Mouse (Mus musculus): ENCODE data around the gene Slc9b2. TPM values are rescaled to one million over a fixed set of nuclear protein-coding genes. Genes with fewer than 3 reads are reported as not detected.

Slc9b2 gene
- polyA plus RNA-seq, 1 experiment from 2014 or later = 2.8 TPM

- H3K4me3 ChIP-seq = no peak overlapping the region
- 90% methylated on average over 9 of the region's 9 CpGs for WGBS
- no peaks in the 10 kb centered on the region for H3K27me3 ChIP-seq (ENCODE audit: low read depth, poor library complexity, severe bottlenecking)
These were observed 8.4 kb downstream of the Slc9b2 start for GRCm38 (mm10) chr3:135315720-135316425.

GRCm38 (mm10) chr3:135318331-135318730, 10.8 kb downstream of the Slc9b2 start:
- peak; percentile 6 for DNase-seq (ENCODE audit: low spot score)
- H3K36me3 ChIP-seq = no peaks in the 10 kb centered on the region
- H3K27ac ChIP-seq (replicated peaks) = no peak overlapping the region
- H3K27me3 ChIP-seq (ENCODE audit: low read depth, poor library complexity, severe bottlenecking) = no peaks in the 10 kb centered on the region
- H3K4me3 ChIP-seq = no peak overlapping the region
- WGBS = 91% methylated on average over 11 of the region's 11 CpGs
- peaks cover 5% of the 10 kb centered on the region; the same call in 1 of the 2 replicates for H3K4me1 ChIP-seq
- H3K9me3 ChIP-seq (replicated peaks) = 0 out of 2 replicates have a peak, but pooled peaks cover 7% of the 10 kb centered on the region

More at GRCm38 (mm10) chr3:135315720-135316425, 8.4 kb downstream of the Slc9b2 start:
- Histone ChIP-seq H3K4me1 (peaks cover 11% of the 10 kb centered on the region), H3K36me3 (no peaks in the 10 kb centered on the region), H3K27ac (replicated peaks) (no peak overlapping the region), H3K9me3 (replicated peaks) (0 out of 2 replicates have a peak, but pooled peaks cover 7% of the 10 kb centered on the region)
- no peak for DNase-seq (ENCODE audit: low spot score)

- no peaks in the 10 kb centered on the region for H3K27me3 ChIP-seq (ENCODE audit: low read depth, poor library complexity, severe bottlenecking)
- H3K4me1 ChIP-seq = peaks cover 8% of the 10 kb centered on the region
- no peaks in the 10 kb centered on the region for H3K36me3 ChIP-seq
- WGBS = 57% methylated on average over 6 of the region's 6 CpGs
- H3K4me3 ChIP-seq = no peak overlapping the region
- DNase-seq (ENCODE audit: low spot score) = peak; percentile 10
- H3K27ac ChIP-seq (replicated peaks) = no peak overlapping the region
- no peaks in the 10 kb centered on the region for H3K9me3 ChIP-seq (replicated peaks)
These were observed 16.9 kb downstream of the Slc9b2 start for GRCm38 (mm10) chr3:135324354-135324753.

- Histone ChIP-seq H3K4me1 (peaks cover 8% of the 10 kb centered on the region), H3K4me3 (no peak overlapping the region), H3K36me3 (no peaks in the 10 kb centered on the region), H3K9me3 (replicated peaks) (no peaks in the 10 kb centered on the region), H3K27ac (replicated peaks) (no peak overlapping the region), H3K27me3 (ENCODE audit: low read depth, poor library complexity, severe bottlenecking) (no peaks in the 10 kb centered on the region)
- no peak for DNase-seq (ENCODE audit: low spot score)
- 84% methylated on average over 6 of the region's 6 CpGs for WGBS
These were observed 19.7 kb downstream of the Slc9b2 start for GRCm38 (mm10) chr3:135327176-135327575.

DNA sequence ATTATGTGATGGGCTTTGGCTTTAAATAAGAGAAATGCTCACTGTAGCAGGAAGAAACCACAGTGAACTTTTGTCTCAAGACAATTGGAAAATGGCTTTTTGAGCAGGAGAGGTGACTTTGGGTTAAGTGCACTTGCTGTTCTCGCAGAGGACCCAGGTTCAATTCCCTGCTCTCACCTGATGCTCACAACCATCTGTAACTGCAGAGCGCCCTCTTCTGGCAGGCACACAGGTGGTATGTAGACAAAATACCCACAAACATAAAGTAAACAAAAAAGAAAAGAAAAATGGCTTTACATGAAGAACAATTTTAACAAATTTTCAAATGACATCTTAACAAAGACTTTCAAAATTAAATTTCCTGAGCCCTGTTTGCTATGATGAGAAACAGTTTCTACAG, 20.1 kb downstream of the Slc9b2 start:
- no peak overlapping the region for H3K4me3 ChIP-seq
- DNase-seq (ENCODE audit: low spot score) = no peak
- H3K27ac ChIP-seq (replicated peaks) = no peak overlapping the region
- no peaks in the 10 kb centered on the region for H3K9me3 ChIP-seq (replicated peaks)
- H3K36me3 ChIP-seq = no peaks in the 10 kb centered on the region
- no peaks in the 10 kb centered on the region for H3K27me3 ChIP-seq (ENCODE audit: low read depth, poor library complexity, severe bottlenecking)
- 67% methylated on average over 2 of the region's 2 CpGs for WGBS
- H3K4me1 ChIP-seq = peaks cover 12% of the 10 kb centered on the region

GRCm38 (mm10) chr3:135328560-135328959, 21.1 kb downstream of the Slc9b2 start:
- 47% methylated on average over 3 of the region's 3 CpGs for WGBS
- Histone ChIP-seq H3K36me3 (no peaks in the 10 kb centered on the region), H3K4me3 (no peak overlapping the region), H3K4me1 (peaks cover 15% of the 10 kb centered on the region), H3K27ac (replicated peaks) (no peak overlapping the region), H3K27me3 (ENCODE audit: low read depth, poor library complexity, severe bottlenecking) (no peaks in the 10 kb centered on the region), H3K9me3 (replicated peaks) (no peaks in the 10 kb centered on the region)
- DNase-seq (ENCODE audit: low spot score) = peak; percentile 56

GRCm38 (mm10) chr3:135332691-135333090, 25.2 kb downstream of the Slc9b2 start:
- Histone ChIP-seq H3K27ac (replicated peaks) (no peak overlapping the region), H3K4me3 (no peak overlapping the region), H3K27me3 (ENCODE audit: low read depth, poor library complexity, severe bottlenecking) (no peaks in the 10 kb centered on the region), H3K9me3 (replicated peaks) (no peaks in the 10 kb centered on the region), H3K36me3 (no peaks in the 10 kb centered on the region), H3K4me1 (peaks cover 7% of the 10 kb centered on the region)
- DNase-seq (ENCODE audit: low spot score) = no peak

DNA sequence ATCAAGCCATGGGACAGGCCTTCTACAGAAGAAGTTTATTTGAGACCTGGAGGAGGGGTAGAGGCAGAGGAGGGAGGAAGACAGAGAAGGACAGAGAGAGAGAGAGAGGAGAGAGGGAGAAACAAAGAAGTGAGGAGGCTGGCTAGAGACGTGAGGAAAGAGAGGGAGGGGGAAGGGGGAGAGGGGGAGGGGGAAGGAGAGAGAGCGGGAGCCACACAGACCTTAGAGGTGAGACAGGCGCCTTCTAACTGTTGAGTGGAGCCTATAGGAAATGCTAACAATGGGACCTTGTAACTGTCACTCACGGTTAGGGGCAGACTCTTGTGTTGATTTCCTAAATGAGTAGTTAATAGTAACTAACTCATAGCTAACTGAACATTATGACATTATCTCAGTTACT, 26.3 kb downstream of the Slc9b2 start:
- Histone ChIP-seq H3K9me3 (replicated peaks) (no peaks in the 10 kb centered on the region), H3K4me1 (peaks cover 7% of the 10 kb centered on the region), H3K4me3 (no peak overlapping the region), H3K27ac (replicated peaks) (0 out of 2 replicates have a peak overlapping the region, but pooled peaks have one; percentile 49), H3K36me3 (no peaks in the 10 kb centered on the region), H3K27me3 (ENCODE audit: low read depth, poor library complexity, severe bottlenecking) (no peaks in the 10 kb centered on the region)
- no peak for DNase-seq (ENCODE audit: low spot score)
- WGBS = 41% methylated on average over 4 of the region's 4 CpGs

- DNase-seq (ENCODE audit: low spot score) = no peak
- Histone ChIP-seq H3K27me3 (ENCODE audit: low read depth, poor library complexity, severe bottlenecking) (no peaks in the 10 kb centered on the region), H3K27ac (replicated peaks) (no peak within 1 kb of the TSS), H3K36me3 (no peaks in the 10 kb centered on the region), H3K4me3 (no peak within 1 kb of the TSS), H3K4me1 (no peaks in the 10 kb centered on the region), H3K9me3 (replicated peaks) (no peaks in the 10 kb centered on the region)
- WGBS = 78% methylated on average over 14 of the region's 14 CpGs
These were observed 40.3 kb downstream of the Slc9b2 start, which contains the start of gene Slc9b1 for GRCm38 (mm10) chr3:135347739-135348264. Slc9b1 (plus strand) TSS chr3:135348029.

- no peak overlapping the region for H3K4me3 ChIP-seq
- H3K9me3 ChIP-seq (replicated peaks) = no peaks in the 10 kb centered on the region
- no peak for DNase-seq (ENCODE audit: low spot score)
- H3K27ac ChIP-seq (replicated peaks) = no peak overlapping the region
- no peaks in the 10 kb centered on the region for H3K4me1 ChIP-seq
- no peaks in the 10 kb centered on the region for H3K36me3 ChIP-seq
- no peaks in the 10 kb centered on the region for H3K27me3 ChIP-seq (ENCODE audit: low read depth, poor library complexity, severe bottlenecking)
These were observed 41.5 kb downstream of the Slc9b2 start for GRCm38 (mm10) chr3:135349022-135349421.

DNA sequence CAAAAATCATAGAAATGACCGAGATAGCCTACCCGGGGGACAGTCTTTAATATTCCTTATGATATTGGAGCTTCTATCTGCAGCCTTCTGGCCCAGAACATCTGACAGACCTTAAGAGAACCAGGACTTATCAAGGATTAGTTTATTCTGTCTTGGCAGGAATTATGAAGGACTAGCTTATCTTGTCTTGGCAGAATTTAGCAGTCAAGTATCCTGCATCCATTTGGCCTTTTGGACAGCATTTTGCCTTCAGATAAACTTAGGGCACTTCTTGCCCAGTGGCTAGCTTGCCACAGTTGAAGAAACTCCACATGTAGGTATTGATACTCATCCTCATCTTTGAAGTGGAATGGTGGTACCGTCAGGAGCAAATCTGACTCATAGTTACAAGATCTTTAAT, 44.4 kb downstream of the Slc9b2 start:
- H3K4me3 ChIP-seq = no peak overlapping the region
- H3K9me3 ChIP-seq (replicated peaks) = no peaks in the 10 kb centered on the region
- WGBS = 95% methylated on average over 3 of the region's 3 CpGs
- no peaks in the 10 kb centered on the region for H3K4me1 ChIP-seq
- no peak overlapping the region for H3K27ac ChIP-seq (replicated peaks)
- no peaks in the 10 kb centered on the region for H3K27me3 ChIP-seq (ENCODE audit: low read depth, poor library complexity, severe bottlenecking)
- no peaks in the 10 kb centered on the region for H3K36me3 ChIP-seq
- DNase-seq (ENCODE audit: low spot score) = no peak

GRCm38 (mm10) chr3:135357394-135357793, 49.9 kb downstream of the Slc9b2 start:
- no peaks in the 10 kb centered on the region for H3K4me1 ChIP-seq
- DNase-seq (ENCODE audit: low spot score) = no peak
- WGBS = 90% methylated on average over 4 of the region's 4 CpGs
- H3K27me3 ChIP-seq (ENCODE audit: low read depth, poor library complexity, severe bottlenecking) = no peaks in the 10 kb centered on the region
- H3K4me3 ChIP-seq = no peak overlapping the region
- H3K27ac ChIP-seq (replicated peaks) = no peak overlapping the region
- H3K36me3 ChIP-seq = no peaks in the 10 kb centered on the region
- no peaks in the 10 kb centered on the region for H3K9me3 ChIP-seq (replicated peaks)

GRCm38 (mm10) chr3:135375836-135376235, 68.3 kb downstream of the Slc9b2 start:
- no peaks in the 10 kb centered on the region for H3K9me3 ChIP-seq (replicated peaks)
- H3K27ac ChIP-seq (replicated peaks) = no peak overlapping the region
- no peaks in the 10 kb centered on the region for H3K36me3 ChIP-seq
- no peak for DNase-seq (ENCODE audit: low spot score)
- no peaks in the 10 kb centered on the region for H3K4me1 ChIP-seq
- 80% methylated on average over 3 of the region's 3 CpGs for WGBS
- H3K4me3 ChIP-seq = no peak overlapping the region
- H3K27me3 ChIP-seq (ENCODE audit: low read depth, poor library complexity, severe bottlenecking) = no peaks in the 10 kb centered on the region

Data from midbrain, embryonic 10.5 days (tissue).